Mouse (Mus musculus) thymus, postnatal 36 days (tissue): ENCODE measurements around the gene Dmgdh.
A peak's percentile ranks its signal among the peaks of the same experiment; 100 is the strongest.

Source experiments
- DNase-seq, 2 experiments: peaks; one replicate each; pipeline ENCODE4 v3.0.0; 2022; ENCODE audit warnings: mixed read lengths in 2 of 2

Gene Dmgdh

DNA sequence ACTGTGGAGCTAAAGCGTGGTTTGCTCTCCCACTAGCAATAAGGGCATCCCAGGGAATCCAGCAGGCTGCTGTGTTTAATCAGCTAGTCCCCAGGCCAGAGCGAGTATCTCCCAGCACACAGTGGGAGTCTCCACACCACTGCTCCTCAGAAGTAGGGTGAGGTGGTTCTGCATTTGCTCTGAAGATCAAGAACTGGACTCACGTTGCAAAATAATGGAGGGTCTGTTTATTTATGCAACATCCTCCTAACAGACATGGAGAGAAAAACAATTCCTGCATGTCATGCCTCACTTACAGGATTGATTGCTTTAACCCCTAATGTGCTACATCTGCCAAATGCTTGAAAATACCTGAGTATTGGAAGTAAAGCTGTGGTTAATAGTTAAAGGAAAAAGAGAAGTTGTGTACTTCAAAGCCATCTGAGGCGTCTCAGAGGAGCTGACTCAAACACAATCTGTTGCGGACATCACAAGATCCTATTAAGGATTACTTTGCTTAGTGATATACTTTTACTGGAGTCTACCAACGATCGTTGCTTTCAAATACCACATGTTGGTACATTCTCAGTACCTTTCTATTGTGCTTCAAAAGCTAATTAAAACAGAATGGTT lies 99.6 kb downstream of the Dmgdh start:
- no peak for DNase-seq

DNA sequence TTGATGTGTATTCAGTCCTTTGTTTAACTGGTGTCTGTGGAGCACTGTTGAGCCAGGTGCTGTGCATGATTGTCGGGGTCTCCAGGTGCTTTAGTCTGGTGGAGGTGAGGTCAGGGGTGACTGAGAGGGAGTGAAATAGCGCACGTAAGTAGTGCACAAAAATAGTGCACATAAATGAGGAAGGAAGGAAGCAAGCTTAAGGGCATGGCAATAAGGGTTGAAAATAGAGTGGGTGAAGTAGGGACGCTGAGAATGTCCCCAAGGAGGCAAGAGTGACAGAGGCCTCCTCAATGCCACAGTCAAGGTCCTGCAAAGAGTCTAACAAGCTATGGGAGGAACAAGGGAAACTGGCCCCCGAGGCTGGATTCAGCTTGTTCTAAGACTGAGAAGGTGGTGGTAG lies 108.6 kb downstream of the Dmgdh start:
- no peak for DNase-seq

DNA sequence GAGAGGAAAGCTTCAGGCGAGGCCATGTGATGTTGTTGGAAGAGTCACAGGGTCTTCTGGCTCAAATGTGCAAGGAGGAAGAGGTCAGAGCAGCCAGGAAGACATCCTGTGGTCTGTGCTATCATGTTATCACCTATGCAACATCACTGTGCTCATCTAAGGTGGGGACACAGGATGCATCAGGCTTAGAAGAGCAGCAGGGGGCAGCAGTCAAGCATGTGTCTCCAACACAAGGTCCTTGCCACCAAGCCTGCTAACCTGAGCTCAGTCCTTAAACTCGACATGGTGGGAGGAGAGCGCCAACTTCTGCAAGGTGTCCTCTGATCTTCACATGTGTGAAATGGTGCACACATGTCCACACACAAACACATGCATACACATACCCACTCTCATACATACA lies 111.1 kb downstream of the Dmgdh start:
- DNase-seq, result peak; percentile 23 to 24

DNA sequence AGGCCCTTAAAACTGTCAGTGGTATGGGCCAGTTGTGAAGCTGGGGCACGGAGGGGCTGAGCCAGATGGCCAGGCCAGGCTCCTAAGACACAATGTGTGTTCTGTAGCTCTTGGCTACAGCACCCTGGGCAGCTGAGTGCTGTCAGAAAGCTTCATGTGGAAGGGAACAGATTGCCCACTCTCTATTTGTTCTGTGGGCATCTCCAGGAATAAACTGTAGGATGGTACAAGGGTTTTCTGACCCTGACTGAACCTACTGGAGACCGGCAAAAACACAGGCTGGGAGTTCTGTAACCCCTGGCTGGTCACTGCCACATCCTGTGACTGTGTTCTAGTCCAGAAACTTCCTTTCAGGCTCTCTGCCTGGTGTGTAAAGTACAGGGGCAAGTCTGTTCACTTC lies 111.8 kb downstream of the Dmgdh start:
- DNase-seq, result no peak

DNA sequence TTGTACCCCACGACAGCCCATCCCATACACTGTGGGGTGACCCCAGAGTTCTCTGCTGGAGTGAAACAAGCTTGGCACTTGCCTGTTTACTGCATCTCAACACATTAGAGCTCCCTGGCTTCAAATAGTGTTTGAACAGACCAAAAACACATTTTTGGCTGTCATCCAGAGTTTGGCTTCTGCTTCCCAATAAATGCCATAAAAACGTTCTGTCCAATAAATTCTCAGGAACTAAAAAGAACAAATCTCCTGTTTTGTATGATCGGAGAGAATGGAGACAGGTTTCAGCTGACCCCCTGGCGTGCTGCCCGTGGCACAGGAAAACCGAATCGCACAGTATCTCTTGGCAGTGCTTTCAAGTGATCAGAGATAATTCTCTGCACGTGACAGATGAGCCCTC lies 113.4 kb downstream of the Dmgdh start:
- DNase-seq, result no peak

DNA sequence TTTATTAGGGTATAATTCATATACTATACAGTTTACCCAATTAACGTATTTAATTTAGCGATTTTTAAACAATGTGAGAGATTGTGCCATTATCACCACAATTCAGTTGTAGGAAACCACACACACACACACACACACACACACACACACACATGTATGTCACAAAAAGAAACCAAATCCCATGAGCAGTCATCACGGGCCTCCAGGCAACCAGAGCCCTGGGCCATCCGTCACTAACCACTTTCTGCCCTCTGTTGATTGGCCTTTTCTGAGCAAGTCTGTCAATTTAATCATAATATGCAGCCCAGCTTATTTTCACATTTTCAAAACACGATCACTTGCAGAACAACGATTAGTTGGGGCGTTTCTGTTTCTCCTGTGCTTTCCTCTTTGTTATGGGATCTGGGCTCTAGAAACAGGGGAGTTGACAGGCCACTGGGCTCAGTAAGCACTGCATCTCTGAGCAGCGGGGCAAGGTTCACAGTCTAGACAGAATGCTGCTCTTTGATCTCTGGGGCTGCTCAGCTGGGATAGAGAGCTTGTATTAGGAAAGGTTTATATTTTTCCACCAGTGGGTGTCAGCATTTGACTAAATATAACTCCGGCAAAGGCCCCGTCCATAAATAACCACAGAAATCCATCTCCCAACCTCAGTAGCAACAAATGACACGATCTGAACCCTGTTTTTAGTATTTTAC lies 118.9 kb downstream of the Dmgdh start:
- no peak for DNase-seq

DNA sequence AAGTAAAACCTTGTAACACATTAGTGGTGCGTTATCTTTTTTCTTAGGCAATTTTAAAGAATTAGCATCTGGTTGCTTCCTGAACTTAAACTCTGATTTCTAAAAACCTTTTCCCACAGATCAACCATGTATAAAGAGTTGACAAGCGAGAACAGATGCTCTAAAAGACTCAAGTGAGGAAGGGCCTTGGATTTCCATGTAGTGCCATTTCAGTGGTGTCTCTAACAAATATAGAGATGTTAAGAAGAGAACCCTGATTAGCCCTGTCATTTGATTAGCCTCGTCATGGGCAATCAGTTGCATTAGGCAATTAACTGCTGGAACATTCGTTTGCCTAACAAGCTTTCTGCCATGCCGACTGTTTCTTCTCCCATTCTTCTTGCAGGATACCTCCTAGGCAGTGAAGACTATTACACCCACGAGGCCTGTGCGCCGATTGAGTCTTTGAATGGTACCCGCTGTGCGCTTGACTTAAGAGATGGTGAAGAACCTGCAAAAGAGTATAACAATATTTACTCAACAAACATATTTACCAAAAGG lies 119.5 kb downstream of the Dmgdh start:
- DNase-seq, result no peak

DNA sequence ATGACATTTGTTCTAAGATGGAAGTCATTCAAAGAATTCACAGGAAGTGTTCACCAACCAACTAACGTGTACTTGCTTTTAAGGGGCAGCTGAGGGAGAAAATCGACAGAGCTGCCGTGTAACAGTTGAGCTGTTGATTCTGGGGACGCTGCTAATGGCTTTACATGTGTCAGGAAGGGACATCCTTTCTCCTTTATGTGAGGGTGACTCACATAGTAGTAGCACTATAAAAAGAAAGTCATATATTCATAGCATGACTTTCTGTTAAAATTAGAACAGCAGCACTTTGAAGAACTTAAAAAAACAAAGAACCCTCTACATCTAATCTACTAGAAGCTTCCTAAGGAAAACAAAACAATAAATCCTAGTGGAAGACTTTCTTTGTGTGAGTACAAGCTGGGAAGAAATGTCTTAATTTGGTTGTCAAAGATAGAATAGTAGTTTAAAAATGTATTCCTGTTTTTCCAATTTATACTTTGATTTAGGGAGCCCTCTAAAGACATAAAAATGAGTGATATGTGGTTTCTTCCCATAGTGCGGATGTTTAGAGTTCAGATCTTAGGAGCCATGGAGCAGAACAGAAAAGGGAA lies 122.9 kb downstream of the Dmgdh start:
- no peak for DNase-seq
